Mouse (Mus musculus) embryonic facial prominence, embryonic 14.5 days (tissue): ENCODE measurements around the gene Mxi1. TPM values are rescaled to one million over a fixed set of nuclear protein-coding genes. Genes with fewer than 3 reads are reported as not detected.

Source experiments
- ATAC-seq: fragments of 200-750 bp; cut with Nextera tagmentation; 2 replicates; pipeline ENCODE4 v1.8.0; 2017; ENCODE audit warnings: low read depth, moderate number of reproducible peaks, moderate TSS enrichment
- DNase-seq: peaks from one replicate; pipeline ENCODE4 v3.0.0-alpha.2; 2015; ENCODE audit warnings: low spot score
- H3K27ac ChIP-seq: fragments of 300-500 bp; sonication (generic); replicated peaks from 2 replicates; pipeline ENCODE4 v1.5.1; 2014; ENCODE audit warnings: low read depth, mild to moderate bottlenecking, low read length, moderate library complexity
- H3K27me3 ChIP-seq: fragments of 300-500 bp; sonication (generic); replicated peaks from 2 replicates; pipeline ENCODE4 v1.6.1; 2014; ENCODE audit warnings: low read length; ENCODE audit not compliant: control insufficient read depth, insufficient read depth
- H3K36me3 ChIP-seq: fragments of 300-500 bp; sonication (generic); 2 replicates; pipeline ENCODE4 v1.6.1; 2014; ENCODE audit warnings: low read length, mixed read lengths; ENCODE audit not compliant: control insufficient read depth, insufficient read depth
- H3K4me1 ChIP-seq: fragments of 300-500 bp; sonication (generic); 2 replicates; pipeline ENCODE4 v1.6.1; 2014; ENCODE audit warnings: antibody characterized with exemption, low read length; ENCODE audit not compliant: control insufficient read depth, insufficient read depth
- H3K4me2 ChIP-seq: fragments of 300-500 bp; sonication (generic); 2 replicates; pipeline ENCODE4 v1.6.1; 2014; ENCODE audit warnings: low read depth, mild to moderate bottlenecking, low read length, moderate library complexity, mixed read lengths
- H3K4me3 ChIP-seq: fragments of 300-500 bp; sonication (generic); 2 replicates; pipeline ENCODE4 v1.5.1; 2014; ENCODE audit warnings: low read depth, mild to moderate bottlenecking, low read length
- H3K9ac ChIP-seq: fragments of 300-500 bp; sonication (generic); 2 replicates; pipeline ENCODE4 v1.6.1; 2014; ENCODE audit warnings: low read depth, mild to moderate bottlenecking, low read length, moderate library complexity, mixed read lengths
- H3K9me3 ChIP-seq: fragments of 300-500 bp; sonication (generic); 2 replicates; pipeline ENCODE4 v1.6.1; 2016; ENCODE audit warnings: low read length; ENCODE audit not compliant: control insufficient read depth
- WGBS: fragments of 180-500 bp; shearing (Covaris S2); extraction: QIAGEN DNeasy Blood & Tissue Kit; methylation state at CpG from one replicate; pipeline ENCODE4 v1.1.7; 2014; 5-methylcytosine and 5-hydroxymethylcytosine counted together
- polyA plus RNA-seq: library from polyadenylated mRNA; unstranded; fragments of >200 nt; fragmentation: Nextera tagmentation; extraction: Ambion mirVana; gene quantifications from 2 replicates; pipeline ENCODE4 v1.2.1, GENCODE M21; 2014

Gene Mxi1
- polyA plus RNA-seq, 1 experiment from 2014 or later, result 36.0 TPM

GRCm38 (mm10) chr19:53344062-53344461, 33.7 kb downstream of the Mxi1 start:
- no peaks in the 10 kb centered on the region for H3K9me3 ChIP-seq
- H3K4me3 ChIP-seq, result no peak overlapping the region
- no peak for ATAC-seq
- no peaks in the 10 kb centered on the region for H3K27me3 ChIP-seq
- DNase-seq, result no peak
- WGBS, result 82% methylated on average over 16 of the region's 16 CpGs
- no peaks in the 10 kb centered on the region for H3K36me3 ChIP-seq
- no peak overlapping the region for H3K27ac ChIP-seq
- no peak overlapping the region for H3K9ac ChIP-seq
- peaks cover 16% of the 10 kb centered on the region; the same call in 1 of the 2 replicates for H3K4me1 ChIP-seq
- no peak overlapping the region for H3K4me2 ChIP-seq

GRCm38 (mm10) chr19:53345766-53346165, 35.4 kb downstream of the Mxi1 start:
- peak; percentile 55 for DNase-seq
- Histone ChIP-seq H3K9ac (no peak overlapping the region), H3K36me3 (peaks cover under 1% of the 10 kb centered on the region; the same call in 1 of the 2 replicates), H3K27ac (no peak overlapping the region), H3K4me3 (no peak overlapping the region), H3K27me3 (no peaks in the 10 kb centered on the region), H3K4me1 (peaks cover 11% of the 10 kb centered on the region; the same call in 1 of the 2 replicates), H3K9me3 (no peaks in the 10 kb centered on the region), H3K4me2 (no peak overlapping the region)
- WGBS, result 48% methylated on average over 14 of the region's 14 CpGs
- peak; percentile 37; the same call in 1 of the 2 replicates for ATAC-seq

GRCm38 (mm10) chr19:53353864-53354263, 43.5 kb downstream of the Mxi1 start:
- ATAC-seq (no peak), DNase-seq (no peak)
- H3K27me3 ChIP-seq, result no peaks in the 10 kb centered on the region
- peaks cover 6% of the 10 kb centered on the region; the same call in 1 of the 2 replicates for H3K36me3 ChIP-seq
- no peak overlapping the region for H3K9ac ChIP-seq
- no peak overlapping the region for H3K4me3 ChIP-seq
- H3K9me3 ChIP-seq, result no peaks in the 10 kb centered on the region
- H3K4me1 ChIP-seq, result no peaks in the 10 kb centered on the region
- 89% methylated on average over 7 of the region's 7 CpGs for WGBS
- H3K4me2 ChIP-seq, result no peak overlapping the region
- no peak overlapping the region for H3K27ac ChIP-seq

GRCm38 (mm10) chr19:53354271-53355000, 44.1 kb downstream of the Mxi1 start:
- H3K27me3 ChIP-seq, result no peaks in the 10 kb centered on the region
- no peak overlapping the region for H3K4me3 ChIP-seq
- DNase-seq (no peak), ATAC-seq (no peak)
- H3K27ac ChIP-seq, result no peak overlapping the region
- H3K4me2 ChIP-seq, result no peak overlapping the region
- H3K9ac ChIP-seq, result no peak overlapping the region
- H3K4me1 ChIP-seq, result peaks cover 2% of the 10 kb centered on the region; the same call in 1 of the 2 replicates
- H3K9me3 ChIP-seq, result no peaks in the 10 kb centered on the region
- WGBS, result 74% methylated on average over 7 of the region's 7 CpGs
- H3K36me3 ChIP-seq, result peaks cover 6% of the 10 kb centered on the region; the same call in 1 of the 2 replicates

GRCm38 (mm10) chr19:53355065-53355464, 44.7 kb downstream of the Mxi1 start:
- Histone ChIP-seq H3K4me1 (peaks cover 7% of the 10 kb centered on the region), H3K4me3 (no peak overlapping the region), H3K9me3 (no peaks in the 10 kb centered on the region), H3K9ac (no peak overlapping the region), H3K4me2 (no peak overlapping the region), H3K27ac (no peak overlapping the region), H3K36me3 (peaks cover 6% of the 10 kb centered on the region; the same call in 1 of the 2 replicates), H3K27me3 (no peaks in the 10 kb centered on the region)
- DNase-seq (no peak), ATAC-seq (no peak)
- 86% methylated on average over 16 of the region's 16 CpGs for WGBS

GRCm38 (mm10) chr19:53359160-53360033, 49.1 kb downstream of the Mxi1 start:
- Histone ChIP-seq H3K36me3 (no peaks in the 10 kb centered on the region), H3K9me3 (no peaks in the 10 kb centered on the region), H3K27ac (peak overlapping the region; percentile 35), H3K4me2 (peak overlapping the region; percentile 34), H3K27me3 (no peaks in the 10 kb centered on the region), H3K4me3 (no peak overlapping the region), H3K4me1 (peaks cover 11% of the 10 kb centered on the region), H3K9ac (no peak overlapping the region)
- DNase-seq (peak; percentile 61), ATAC-seq (peak; percentile 32; the same call in 1 of the 2 replicates)
- 58% methylated on average over 22 of the region's 22 CpGs for WGBS

GRCm38 (mm10) chr19:53360265-53360958, 50.1 kb downstream of the Mxi1 start:
- WGBS, result 48% methylated on average over 8 of the region's 8 CpGs
- ATAC-seq, result no peak
- Histone ChIP-seq H3K9ac (no peak overlapping the region), H3K27me3 (no peaks in the 10 kb centered on the region), H3K9me3 (no peaks in the 10 kb centered on the region), H3K36me3 (no peaks in the 10 kb centered on the region), H3K4me2 (peak overlapping the region; percentile 34; the same call in 1 of the 2 replicates), H3K27ac (peak overlapping the region; percentile 35), H3K4me1 (peaks cover 20% of the 10 kb centered on the region), H3K4me3 (no peak overlapping the region)
- DNase-seq, result peak; percentile 54

GRCm38 (mm10) chr19:53362967-53363366, 52.6 kb downstream of the Mxi1 start:
- peaks cover 22% of the 10 kb centered on the region for H3K4me1 ChIP-seq
- WGBS, result 48% methylated on average over 2 of the region's 2 CpGs
- H3K9me3 ChIP-seq, result no peaks in the 10 kb centered on the region
- no peak overlapping the region for H3K4me3 ChIP-seq
- no peak overlapping the region for H3K4me2 ChIP-seq
- no peak for ATAC-seq
- no peaks in the 10 kb centered on the region for H3K36me3 ChIP-seq
- H3K27me3 ChIP-seq, result no peaks in the 10 kb centered on the region
- no peak for DNase-seq
- no peak overlapping the region for H3K9ac ChIP-seq
- no peak overlapping the region for H3K27ac ChIP-seq
